Mouse (Mus musculus): ENCODE measurements around the gene Ovch2.
"Not testable (repeated sequence)": the region's sequence is repeated elsewhere in the genome, so short reads cannot be mapped to it uniquely, and the experiment has no call there.

The Ovch2 gene

DNA sequence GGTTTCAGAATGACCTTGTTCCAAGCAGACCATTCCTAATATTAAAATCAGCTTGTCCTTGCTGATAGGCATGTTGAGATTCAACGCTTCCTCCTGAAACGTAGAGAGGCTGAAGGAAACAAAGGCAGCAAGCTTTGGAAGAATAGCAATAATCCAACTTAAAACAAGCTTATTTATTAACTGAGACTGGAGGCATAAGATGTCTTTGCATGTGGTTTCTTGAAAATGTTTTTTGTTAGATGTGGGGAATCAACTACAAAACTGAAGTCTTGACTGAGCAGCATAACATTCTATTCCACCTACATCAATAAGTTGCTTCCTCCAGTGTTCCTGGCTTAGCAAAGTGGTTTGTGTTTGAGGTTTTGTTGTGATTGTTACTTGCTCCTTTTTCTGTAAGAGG lies at the start of gene Ovch2:
Gene Ovch2, minus strand, starts transcription at position 101 of the 400 bp plus-strand sequence.
- DNase-seq (ENCODE audit: low read depth, low spot score), result no peak

DNA sequence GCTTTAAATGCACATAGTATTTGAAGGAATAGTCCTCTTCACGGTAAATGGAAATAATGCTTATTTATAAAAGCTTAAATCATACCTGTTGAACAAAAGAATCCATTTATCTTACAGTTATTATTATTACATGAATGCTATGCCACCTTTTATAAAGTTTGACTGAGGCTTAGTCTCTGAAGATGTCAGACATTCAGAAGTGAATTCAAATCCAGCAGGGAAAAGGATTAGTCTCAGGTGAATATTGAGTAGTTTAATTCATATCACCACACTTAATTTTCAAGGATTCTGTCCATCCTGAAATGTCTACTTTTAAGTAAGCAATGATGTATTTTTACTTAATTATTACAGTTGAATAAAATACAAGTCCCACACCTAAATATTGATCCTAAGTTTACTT lies 46.4 kb upstream of the Ovch2 start, which contains the start of gene Olfr470:
Gene Olfr470, minus strand, starts transcription at position 101 of the 400 bp plus-strand sequence.
- not testable (repeated sequence) for DNase-seq (ENCODE audit: low read depth, low spot score)

DNA sequence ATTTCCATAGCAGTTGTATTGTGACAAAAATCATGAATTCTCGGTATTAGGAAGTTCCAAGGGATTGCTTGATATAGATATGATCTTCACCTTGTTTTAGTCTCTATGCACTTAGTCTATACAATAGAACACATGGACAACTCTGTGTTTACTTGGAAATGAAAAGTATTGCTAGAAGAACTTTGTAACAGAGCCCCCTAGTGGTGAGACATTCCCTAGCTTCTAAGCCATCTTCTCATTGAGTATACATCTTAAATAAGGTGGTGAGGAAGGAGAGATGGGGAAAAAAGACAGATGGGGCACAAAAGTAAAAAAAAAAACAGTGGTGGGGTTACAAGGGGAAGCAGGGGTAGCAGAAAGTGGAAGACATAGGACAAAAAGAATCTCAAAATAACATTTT lies 40.7 kb upstream of the Ovch2 start:
- DNase-seq (ENCODE audit: low read depth, low spot score), result peak; percentile 25

DNA sequence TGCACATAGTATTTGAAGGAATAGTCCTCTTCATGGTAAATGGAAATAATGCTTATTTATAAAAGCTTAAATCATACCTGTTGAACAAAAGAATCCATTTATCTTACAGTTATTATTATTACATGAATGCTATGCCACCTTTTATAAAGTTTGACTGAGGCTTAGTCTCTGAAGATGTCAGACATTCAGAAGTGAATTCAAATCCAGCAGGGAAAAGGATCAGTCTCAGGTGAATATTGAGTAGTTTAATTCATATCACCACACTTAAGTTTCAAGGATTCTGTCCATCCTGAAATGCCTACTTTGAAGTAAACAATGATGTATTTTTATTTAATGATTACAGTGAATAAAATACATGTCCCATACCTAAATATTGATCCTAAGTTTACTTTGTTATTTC lies 24.4 kb upstream of the Ovch2 start, which contains the start of gene Olfr469:
Gene Olfr469, minus strand, starts transcription at position 101 of the 400 bp plus-strand sequence.
- DNase-seq (ENCODE audit: low read depth, low spot score), result not testable (repeated sequence)

DNA sequence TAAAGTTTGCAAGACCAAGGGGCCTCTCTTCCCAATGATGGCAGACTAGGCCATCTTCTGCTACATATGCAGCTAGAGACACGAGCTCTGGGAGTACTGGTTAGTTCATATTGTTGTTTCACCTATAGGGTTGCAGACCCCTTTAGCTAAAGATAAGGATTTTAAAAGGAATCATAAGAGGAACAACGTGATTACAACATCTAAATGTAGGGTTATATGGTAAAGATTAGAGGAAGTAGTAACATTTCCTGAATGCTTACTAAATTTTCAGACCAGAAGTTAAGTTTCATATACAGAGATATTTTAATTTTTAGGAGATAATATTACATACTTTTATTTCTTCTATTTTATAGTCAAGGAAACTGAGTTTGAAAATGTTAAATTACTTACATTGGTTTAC lies 22.9 kb upstream of the Ovch2 start:
- DNase-seq (ENCODE audit: low read depth, low spot score), result not testable (repeated sequence)

DNA sequence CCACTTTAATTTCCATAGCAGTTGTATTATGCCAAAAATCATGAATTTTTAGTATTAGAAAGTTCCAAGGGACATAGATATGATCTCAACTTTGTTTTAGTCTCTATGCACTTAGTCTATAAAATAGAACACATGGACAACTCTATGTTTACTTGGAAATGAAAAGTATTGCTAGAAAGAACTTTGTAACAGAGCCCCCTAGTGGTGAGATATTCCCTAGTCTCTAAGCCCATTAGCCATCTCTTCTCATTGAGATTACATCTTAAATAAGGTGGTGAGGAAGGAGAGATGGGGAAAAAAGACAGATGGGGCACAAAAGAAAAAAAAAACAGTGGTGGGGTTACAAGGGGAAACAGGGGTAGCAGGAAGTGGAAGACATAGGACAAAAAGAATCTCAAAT lies 18.4 kb upstream of the Ovch2 start:
- DNase-seq (ENCODE audit: low read depth, low spot score), result peak; percentile 11

DNA sequence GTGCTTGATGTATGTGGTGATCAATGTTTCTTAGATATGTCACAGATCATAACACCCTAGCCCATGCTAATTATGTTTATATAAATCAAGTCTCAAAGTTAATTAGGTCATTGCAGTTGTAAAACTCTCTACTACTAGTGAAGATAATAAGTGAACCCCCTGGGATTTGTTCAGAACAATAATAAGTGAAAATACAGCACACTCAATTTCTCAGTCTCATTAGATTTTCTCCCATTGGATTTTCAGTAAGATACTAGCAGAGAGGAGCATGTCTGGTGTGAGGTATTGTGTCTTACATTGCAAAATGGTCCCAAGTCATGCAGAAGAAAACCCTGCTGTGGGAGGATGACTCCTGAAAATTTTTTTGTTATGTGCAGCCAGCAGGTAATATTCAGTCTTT lies 11.0 kb upstream of the Ovch2 start, which contains the start of gene Olfr467:
Gene Olfr467, plus strand, starts transcription at position 301 of the 400 bp plus-strand sequence.
- no peak for DNase-seq (ENCODE audit: low read depth, low spot score)

DNA sequence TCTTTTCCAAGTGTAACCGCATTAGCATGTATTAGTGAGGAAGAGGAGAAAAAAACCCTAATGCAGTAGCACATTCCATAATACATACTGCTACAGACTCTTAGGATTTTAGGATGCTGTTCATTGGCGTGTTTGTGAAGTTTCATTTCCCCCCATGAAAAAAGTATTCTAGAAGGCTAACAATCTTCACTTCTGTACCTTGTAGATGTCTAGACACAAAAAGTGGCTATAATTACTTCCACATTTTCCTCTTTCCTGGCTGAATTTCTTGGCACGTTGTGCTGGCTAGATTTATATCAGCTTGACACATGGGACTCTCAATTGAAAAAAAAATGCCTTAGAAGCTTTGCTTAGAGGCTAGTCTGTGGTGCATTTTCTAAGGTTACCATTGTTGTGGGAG lies 1.1 kb upstream of the Ovch2 start:
- DNase-seq (ENCODE audit: low read depth, low spot score), result no peak

DNA sequence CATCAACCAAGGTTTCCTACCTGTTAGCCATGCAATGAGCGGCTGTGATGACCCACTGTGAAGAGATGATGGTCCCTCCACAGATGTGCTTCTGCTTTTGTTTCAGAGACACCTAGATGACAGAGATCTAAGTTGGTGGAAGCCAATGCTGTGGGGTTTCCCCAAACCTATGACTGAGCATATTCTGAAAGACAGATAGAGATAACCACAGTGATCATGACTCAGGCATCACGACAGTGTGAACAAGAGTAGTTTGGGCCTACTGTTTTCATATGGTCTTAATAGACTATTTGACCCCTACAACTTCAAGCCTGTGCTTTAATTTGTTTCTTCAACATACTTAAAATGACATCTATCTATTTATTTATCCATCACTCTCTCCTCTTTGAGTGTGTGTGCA lies 4.5 kb downstream of the Ovch2 start:
- DNase-seq (ENCODE audit: low read depth, low spot score), result no peak

DNA sequence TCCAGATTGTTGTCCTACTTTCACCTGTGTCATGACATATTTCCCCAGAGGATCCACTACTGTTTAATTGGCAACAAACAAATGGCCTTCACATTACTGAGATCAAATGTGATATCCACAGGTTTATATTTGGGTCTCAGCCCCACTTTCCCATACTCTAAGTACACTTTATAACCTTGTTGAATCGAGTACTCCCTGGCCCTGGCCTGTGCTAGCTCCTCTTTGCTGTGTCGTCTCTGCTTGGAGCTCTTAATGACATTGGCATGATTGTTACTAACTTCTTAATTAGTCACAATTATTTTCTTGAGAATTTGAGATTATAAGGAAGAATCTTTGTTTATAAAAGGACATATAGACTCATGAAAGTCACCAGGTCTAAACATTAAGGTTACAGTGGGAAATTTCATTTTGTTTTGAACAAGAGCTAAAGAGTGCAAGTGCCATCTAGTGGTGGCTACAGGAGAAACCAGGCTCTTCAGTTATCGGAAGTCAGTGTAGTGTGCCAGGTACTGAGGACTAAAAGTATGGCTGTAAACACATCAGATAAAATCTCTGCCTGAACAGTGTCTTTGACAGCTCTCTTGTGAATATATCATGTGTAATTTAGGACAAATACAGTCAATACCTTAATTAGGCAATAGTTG lies 12.9 kb downstream of the Ovch2 start:
- DNase-seq (ENCODE audit: low read depth, low spot score), result peak; percentile 40

DNA sequence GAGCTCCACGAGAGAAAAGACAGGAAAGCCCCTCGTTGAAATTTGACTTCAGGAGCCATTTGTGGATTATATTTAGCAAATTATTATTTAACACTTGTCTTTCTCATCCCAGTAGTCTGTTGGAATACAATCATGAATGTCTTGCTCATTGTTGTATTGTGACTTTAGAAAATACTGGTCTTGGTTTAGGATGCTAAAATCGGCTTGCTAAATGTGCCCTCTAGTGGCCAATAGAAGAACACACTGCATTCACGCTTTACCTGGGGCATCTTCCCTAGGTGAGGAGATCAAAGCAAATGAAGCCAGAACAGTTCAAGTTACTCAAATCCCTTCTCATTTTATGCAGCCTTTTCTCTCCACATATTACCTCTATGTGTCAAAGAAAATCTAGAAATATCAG lies 21.4 kb downstream of the Ovch2 start:
- DNase-seq (ENCODE audit: low read depth, low spot score), result peak; percentile 8

DNA sequence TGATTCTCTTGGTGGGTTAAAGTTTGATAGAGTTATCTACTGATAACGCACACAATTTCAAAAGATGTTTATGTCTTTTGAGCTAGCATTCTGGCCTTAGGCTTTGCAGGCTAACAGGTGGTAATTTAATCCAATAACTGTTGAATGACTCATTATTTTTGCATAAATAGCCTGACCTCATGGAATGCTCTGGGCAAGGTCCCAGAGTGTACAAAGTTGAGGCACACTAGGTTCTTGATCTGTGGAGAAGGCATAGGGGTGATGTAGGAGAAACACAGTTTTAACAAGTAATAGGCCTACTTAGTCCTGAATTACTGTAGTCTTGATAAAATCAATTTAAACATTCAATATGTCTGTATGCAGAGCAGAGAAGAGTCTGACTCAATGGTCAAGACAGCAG lies 22.8 kb downstream of the Ovch2 start:
- DNase-seq (ENCODE audit: low read depth, low spot score), result no peak

DNA sequence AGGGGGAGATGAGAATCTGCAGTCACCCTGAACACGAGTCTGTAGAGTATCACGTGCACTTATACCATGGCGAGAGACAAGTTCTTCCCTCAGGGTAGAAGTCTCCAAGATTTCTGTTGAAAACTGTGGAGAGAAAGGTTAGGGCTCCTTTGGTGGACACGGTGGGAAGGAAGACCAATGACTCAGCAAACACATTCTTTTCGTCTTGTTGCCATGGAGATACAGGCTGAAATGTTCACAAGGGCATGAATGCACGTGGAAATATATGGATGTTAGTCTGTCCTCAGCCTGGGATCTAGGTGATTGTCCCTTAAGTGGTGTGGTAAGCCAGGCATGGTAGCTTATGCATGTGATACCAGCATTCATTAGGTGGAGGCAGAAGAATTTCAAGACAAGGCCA lies 30.2 kb downstream of the Ovch2 start:
- DNase-seq (ENCODE audit: low read depth, low spot score), result no peak

DNA sequence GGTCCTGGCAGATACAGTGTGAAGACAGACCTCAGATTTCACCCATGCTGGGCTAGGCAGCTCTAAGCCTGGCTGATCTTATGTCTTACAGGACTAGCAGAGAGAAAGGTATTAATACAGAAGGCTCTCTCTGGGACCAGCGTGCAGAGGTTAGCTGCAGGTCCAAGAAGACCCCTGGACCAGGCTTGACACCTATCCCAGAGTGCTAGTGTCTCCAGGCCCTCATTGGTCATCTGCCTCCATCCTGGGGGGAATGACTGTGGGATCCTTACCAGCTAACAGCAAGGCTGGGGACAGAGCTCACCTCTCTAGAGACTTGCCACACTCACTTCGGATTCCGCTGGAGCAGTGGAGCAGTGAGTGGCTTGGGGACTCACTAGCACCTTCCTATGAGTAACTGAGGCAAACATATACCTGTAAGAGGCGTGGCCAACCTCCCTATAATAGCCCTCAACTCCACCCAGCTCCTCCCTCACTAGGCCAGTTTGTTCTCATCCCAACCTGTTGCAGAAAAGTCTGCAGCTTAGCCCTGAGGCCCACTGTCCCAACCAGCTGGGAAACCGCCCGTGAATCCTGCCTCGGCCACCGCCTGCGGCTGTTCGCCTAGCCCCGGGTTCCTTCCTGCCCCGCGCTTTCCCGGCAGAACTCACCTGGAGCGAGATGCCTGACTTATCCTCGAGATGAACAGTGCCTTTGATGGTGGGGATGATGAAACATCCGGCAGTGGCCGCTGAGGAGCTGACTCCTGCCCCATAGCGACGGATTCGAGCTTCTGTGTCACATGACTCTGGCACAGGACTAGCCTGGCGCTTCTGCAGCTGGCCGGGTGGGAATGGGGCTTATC lies 43.5 kb downstream of the Ovch2 start, which contains the start of gene Cyb5r2:
Gene Cyb5r2, minus strand, starts transcription at position 725 of the 844 bp plus-strand sequence.
- DNase-seq (ENCODE audit: low read depth, low spot score), result no peak

DNA sequence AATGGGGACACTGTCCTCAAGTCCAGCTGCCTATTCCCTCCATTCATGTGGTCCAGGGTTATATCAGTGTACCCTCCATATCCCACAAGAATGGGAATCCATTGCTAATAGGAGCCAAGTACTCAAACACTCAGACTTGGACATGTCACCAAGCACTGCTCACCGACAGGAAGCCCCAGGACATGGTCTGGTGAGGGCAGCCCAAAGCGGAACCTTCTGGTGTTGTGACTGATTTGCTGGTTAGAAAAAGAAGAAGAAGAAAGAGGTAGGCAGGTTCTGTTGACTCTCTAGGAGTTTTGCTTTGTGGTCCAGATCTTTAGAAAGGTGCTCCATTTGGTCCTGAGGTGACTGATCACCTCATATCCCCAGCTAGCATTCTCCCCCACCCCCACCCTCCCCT lies 44.3 kb downstream of the Ovch2 start:
- no peak for DNase-seq (ENCODE audit: low read depth, low spot score)

DNA sequence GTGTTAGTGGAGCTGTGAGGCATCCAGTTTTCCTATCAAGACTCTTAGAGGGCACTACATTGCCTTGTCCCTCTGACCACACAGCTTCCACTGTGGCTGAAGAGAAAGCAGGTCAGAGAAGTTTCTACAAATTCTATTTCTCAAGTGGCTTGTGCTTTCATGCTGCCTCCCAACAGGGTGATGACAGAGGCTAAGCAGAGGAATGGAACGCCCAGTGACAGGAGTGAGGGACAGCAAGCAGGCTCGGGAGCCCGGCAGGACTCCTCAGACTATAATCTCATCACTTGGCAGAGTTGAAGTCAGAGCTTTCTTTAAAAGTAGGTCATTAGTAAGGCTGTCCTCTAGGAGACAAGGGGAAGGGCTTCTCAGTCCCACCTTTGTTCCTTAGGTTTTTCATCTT lies 45.1 kb downstream of the Ovch2 start:
- DNase-seq (ENCODE audit: low read depth, low spot score), result no peak

DNA sequence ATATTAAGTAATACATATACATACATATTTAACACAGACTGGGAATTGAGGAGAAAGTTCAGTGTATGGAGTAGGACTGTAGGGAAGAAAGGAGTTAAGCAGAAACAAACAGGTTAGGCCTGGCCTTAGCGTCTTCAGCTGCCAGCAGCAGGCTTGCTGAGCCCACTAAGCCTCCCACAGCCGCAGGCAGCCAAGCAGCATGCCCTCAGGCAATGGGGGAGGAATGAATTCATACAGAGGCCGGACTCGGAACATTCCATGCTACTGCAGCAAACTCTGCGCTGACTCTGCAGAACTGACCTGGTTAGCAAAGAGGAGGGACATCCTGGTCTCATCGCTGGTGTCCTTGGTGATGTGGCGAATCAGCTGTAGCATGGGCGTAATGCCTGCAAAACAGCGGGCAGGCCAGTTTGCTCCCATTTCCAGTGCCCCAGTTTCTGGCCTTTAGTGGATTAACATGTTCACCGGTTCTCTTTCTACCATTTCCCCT lies 48.9 kb downstream of the Ovch2 start:
- DNase-seq (ENCODE audit: low read depth, low spot score), result no peak

DNA sequence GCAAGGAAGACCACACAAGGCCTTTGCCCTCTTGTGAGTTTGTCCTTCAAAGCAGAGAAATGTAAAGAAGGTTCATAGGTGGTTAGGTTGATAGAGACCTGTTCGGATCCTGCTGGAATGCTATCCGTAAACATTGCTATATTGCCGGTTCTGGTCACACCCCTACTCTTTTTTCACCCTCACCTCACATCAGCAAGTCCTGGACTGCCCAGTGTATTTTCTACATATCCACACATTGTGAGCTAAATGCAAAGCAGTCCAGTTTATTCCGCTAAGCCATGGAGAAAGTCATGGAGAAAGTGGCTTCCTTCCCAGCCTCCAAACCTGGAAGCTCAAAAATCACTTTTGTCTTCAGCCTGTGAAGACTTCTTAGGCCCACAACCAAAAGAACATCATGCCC lies 51.3 kb downstream of the Ovch2 start:
- DNase-seq (ENCODE audit: low read depth, low spot score), result no peak

DNA sequence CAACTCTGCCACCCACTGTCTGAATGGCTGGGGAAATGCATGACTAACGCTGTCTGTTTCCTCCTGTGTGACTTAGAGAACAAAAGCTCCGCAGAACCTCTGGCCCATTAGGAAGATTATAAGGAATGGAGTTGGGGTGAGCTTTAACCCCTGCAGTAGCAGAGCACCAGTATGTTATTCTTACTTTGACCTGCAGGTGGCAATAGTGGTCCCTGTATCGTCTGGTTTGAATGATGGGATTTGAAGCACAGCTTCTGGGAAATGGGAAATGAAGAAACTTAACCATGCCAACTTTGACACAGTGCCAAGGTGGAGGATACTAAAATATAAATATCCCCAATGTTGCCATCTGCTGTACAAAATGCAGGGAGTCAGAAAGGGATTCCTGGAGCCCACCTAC lies 51.7 kb downstream of the Ovch2 start:
- peak; percentile 39 for DNase-seq (ENCODE audit: low read depth, low spot score)

DNA sequence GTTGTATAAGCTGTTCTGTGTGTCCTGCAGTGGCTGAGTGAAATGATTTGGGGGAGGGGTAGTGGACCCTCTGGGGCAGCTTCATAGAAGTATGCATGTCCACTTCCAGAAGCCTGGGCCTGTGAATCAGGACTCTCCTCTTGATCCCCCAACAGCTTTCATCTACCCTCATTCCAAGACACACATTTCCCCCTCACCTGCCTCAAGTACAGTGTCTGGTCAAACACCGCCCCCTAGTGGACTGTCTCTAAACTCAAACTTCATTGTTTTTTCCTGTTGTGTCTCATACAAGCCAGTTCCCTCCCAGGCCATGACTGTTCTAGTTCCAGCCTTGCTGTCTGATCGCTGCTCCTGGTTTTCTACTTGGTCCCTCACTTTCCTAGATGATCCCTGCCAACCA lies 53.1 kb downstream of the Ovch2 start:
- peak; percentile 25 for DNase-seq (ENCODE audit: low read depth, low spot score)

DNA sequence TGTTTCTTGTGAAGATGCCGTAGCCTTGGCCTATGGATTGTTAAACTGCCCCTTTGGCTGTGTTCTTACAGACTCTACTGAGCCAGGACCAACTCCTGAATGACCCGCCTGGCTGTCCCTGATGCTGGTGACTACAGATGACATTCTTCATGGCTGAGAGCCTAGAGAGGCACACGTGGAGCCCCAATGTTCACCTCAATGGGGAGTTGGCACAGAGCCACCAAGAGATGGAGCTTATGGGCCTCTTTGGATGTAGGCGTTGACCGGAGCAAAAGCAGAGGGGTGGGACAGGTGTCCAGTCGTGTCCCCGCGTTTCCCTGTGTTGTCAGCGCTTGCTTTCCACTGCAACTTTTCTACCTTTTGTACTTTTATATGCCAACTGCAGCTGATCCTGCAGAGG lies 53.5 kb downstream of the Ovch2 start:
- no peak for DNase-seq (ENCODE audit: low read depth, low spot score)

DNA sequence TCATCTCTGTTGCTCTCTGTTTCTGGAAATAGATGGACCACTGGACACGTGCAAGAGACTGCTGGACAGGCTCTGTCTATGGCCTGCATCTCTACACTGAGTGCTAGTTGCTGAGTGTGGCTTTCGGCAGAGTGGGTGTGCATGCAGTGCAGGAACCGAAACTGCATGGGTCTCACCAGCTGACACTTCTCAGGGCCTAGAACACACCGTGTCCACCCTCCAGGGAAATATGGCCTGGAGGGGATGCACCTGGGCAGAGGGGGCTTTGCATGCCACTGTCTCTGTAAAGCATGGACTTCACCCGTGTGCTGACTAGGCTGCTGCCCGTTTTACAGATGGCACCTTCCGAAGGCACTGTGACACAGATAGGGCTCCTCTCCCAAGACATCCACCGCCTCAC lies 55.0 kb downstream of the Ovch2 start:
- DNase-seq (ENCODE audit: low read depth, low spot score), result no peak

DNA sequence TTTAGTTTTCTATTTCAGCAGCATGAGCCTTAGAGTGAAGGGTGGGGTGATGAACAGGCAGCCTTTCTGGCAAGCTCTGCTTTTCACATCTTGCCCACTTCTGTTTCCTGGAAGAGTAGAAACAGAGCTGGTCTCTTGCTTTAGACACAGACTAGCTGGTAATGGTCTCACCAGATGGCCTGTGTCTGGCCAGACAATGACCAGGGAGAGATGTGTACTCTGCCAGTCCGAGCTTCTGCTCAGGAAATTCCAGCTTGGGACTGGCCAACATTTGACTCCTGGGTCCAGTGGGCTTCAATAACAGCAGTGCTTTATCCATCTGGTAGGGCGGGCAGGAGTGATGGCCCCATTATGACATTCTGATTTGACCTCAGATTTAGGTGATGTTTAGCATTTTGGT lies 55.9 kb downstream of the Ovch2 start:
- DNase-seq (ENCODE audit: low read depth, low spot score), result no peak
